Mouse (Mus musculus) kidney, embryonic 14.5 days (tissue): ENCODE data around the gene Fam69b. TPM values are rescaled to one million over a fixed set of nuclear protein-coding genes. Genes with fewer than 3 reads are reported as not detected.
"Not testable (repeated sequence)": the region's sequence is repeated elsewhere in the genome, so short reads cannot be mapped to it uniquely, and the experiment has no call there.

ENCODE experiments used
- ATAC-seq: fragments of 200-750 bp; cut with Nextera tagmentation; 2 replicates; pipeline ENCODE4 v1.8.0; 2017; ENCODE audit warnings: moderate number of reproducible peaks, mild to moderate bottlenecking, moderate TSS enrichment, moderate library complexity; ENCODE audit not compliant: low FRiP score, low TSS enrichment
- H3K27ac ChIP-seq: fragments of 300-500 bp; sonication (generic); 2 replicates; pipeline ENCODE4 v1.5.1; 2014; ENCODE audit warnings: low read depth, mild to moderate bottlenecking, low read length, moderate library complexity, mixed read lengths
- H3K27me3 ChIP-seq: fragments of 300-500 bp; sonication (generic); 2 replicates; pipeline ENCODE4 v1.6.1; 2014; ENCODE audit warnings: mild to moderate bottlenecking, low read length; ENCODE audit not compliant: control insufficient read depth, insufficient read depth
- H3K36me3 ChIP-seq: fragments of 300-500 bp; sonication (generic); 2 replicates; pipeline ENCODE4 v1.6.1; 2014; ENCODE audit warnings: low read length, mixed read lengths; ENCODE audit not compliant: control insufficient read depth, insufficient read depth
- H3K4me1 ChIP-seq: fragments of 300-500 bp; sonication (generic); 2 replicates; pipeline ENCODE4 v1.6.1; 2014; ENCODE audit warnings: low read length, mixed read lengths; ENCODE audit not compliant: control insufficient read depth, insufficient read depth
- H3K4me2 ChIP-seq: fragments of 300-500 bp; sonication (generic); replicated peaks from 2 replicates; pipeline ENCODE4 v1.6.1; 2014; ENCODE audit warnings: low read depth, mild to moderate bottlenecking, low read length
- H3K4me3 ChIP-seq: fragments of 300-500 bp; sonication (generic); 2 replicates; pipeline ENCODE4 v1.5.1; 2014; ENCODE audit warnings: mild to moderate bottlenecking, low read length
- H3K9ac ChIP-seq: fragments of 300-500 bp; sonication (generic); 2 replicates; pipeline ENCODE4 v1.6.1; 2014; ENCODE audit warnings: low read depth, mild to moderate bottlenecking, low read length, moderate library complexity
- H3K9me3 ChIP-seq: fragments of 300-500 bp; sonication (generic); 2 replicates; pipeline ENCODE4 v1.6.1; 2016; ENCODE audit warnings: low read length; ENCODE audit not compliant: control insufficient read depth
- WGBS: fragments of 180-500 bp; shearing (Covaris S2); extraction: QIAGEN DNeasy Blood & Tissue Kit; methylation state at CpG from one replicate; pipeline ENCODE4 v1.1.7; 2014; 5-methylcytosine and 5-hydroxymethylcytosine counted together
- polyA plus RNA-seq: library from polyadenylated mRNA; unstranded; fragments of >200 nt; fragmentation: Nextera tagmentation; extraction: Ambion mirVana; gene quantifications from 2 replicates; pipeline ENCODE4 v1.2.1, GENCODE M21; 2014

Gene Fam69b
- polyA plus RNA-seq, 1 experiment from 2014 or later, result 39.1 TPM

GRCm38 (mm10) chr2:26654687-26655086, 26.4 kb downstream of the Fam69b start:
- no peak for ATAC-seq
- Histone ChIP-seq H3K4me3 (no peak overlapping the region), H3K27ac (no peak overlapping the region), H3K9me3 (no peaks in the 10 kb centered on the region), H3K36me3 (no peaks in the 10 kb centered on the region), H3K9ac (no peak overlapping the region), H3K4me2 (no peak overlapping the region), H3K4me1 (no peaks in the 10 kb centered on the region), H3K27me3 (no peaks in the 10 kb centered on the region)
- WGBS, result 54% methylated on average over 1 of the region's 1 CpGs

- WGBS, result 97% methylated on average over 2 of the region's 2 CpGs
- Histone ChIP-seq H3K27ac (no peak overlapping the region), H3K9ac (no peak overlapping the region), H3K9me3 (no peaks in the 10 kb centered on the region), H3K4me2 (no peak overlapping the region), H3K36me3 (no peaks in the 10 kb centered on the region), H3K27me3 (no peaks in the 10 kb centered on the region), H3K4me1 (0 out of 2 replicates have a peak, but pooled peaks cover 5% of the 10 kb centered on the region), H3K4me3 (no peak overlapping the region)
- no peak for ATAC-seq
These were observed 29.2 kb downstream of the Fam69b start for GRCm38 (mm10) chr2:26657426-26657825.

GRCm38 (mm10) chr2:26661143-26661752, 33.0 kb downstream of the Fam69b start:
- H3K4me3 ChIP-seq, result peak overlapping the region; percentile 34
- H3K9ac ChIP-seq, result no peak overlapping the region
- ATAC-seq, result peak; percentile 49; the same call in 1 of the 2 replicates
- H3K27ac ChIP-seq, result no peak overlapping the region
- WGBS, result 1% methylated on average over 17 of the region's 20 CpGs
- H3K27me3 ChIP-seq, result no peaks in the 10 kb centered on the region
- 0 out of 2 replicates have a peak, but pooled peaks cover 5% of the 10 kb centered on the region for H3K4me1 ChIP-seq
- no peaks in the 10 kb centered on the region for H3K9me3 ChIP-seq
- H3K4me2 ChIP-seq, result peak overlapping the region; percentile 65
- H3K36me3 ChIP-seq, result no peaks in the 10 kb centered on the region

GRCm38 (mm10) chr2:26661768-26662508, 33.7 kb downstream of the Fam69b start:
- no peak overlapping the region for H3K27ac ChIP-seq
- no peaks in the 10 kb centered on the region for H3K9me3 ChIP-seq
- H3K27me3 ChIP-seq, result no peaks in the 10 kb centered on the region
- 0 out of 2 replicates have a peak, but pooled peaks cover 5% of the 10 kb centered on the region for H3K4me1 ChIP-seq
- peak overlapping the region; percentile 34 for H3K4me3 ChIP-seq
- 44% methylated on average over 29 of the region's 29 CpGs for WGBS
- H3K9ac ChIP-seq, result no peak overlapping the region
- peak overlapping the region; percentile 65 for H3K4me2 ChIP-seq
- H3K36me3 ChIP-seq, result no peaks in the 10 kb centered on the region
- peak; percentile 60; the same call in 1 of the 2 replicates for ATAC-seq

GRCm38 (mm10) chr2:26662509-26662882, 34.2 kb downstream of the Fam69b start:
- Histone ChIP-seq H3K27me3 (no peaks in the 10 kb centered on the region), H3K4me2 (no peak overlapping the region), H3K9me3 (no peaks in the 10 kb centered on the region), H3K9ac (no peak overlapping the region), H3K36me3 (no peaks in the 10 kb centered on the region), H3K4me1 (0 out of 2 replicates have a peak, but pooled peaks cover 5% of the 10 kb centered on the region), H3K4me3 (no peak overlapping the region), H3K27ac (no peak overlapping the region)
- no peak for ATAC-seq
- 76% methylated on average over 13 of the region's 13 CpGs for WGBS

GRCm38 (mm10) chr2:26663112-26663511, 34.9 kb downstream of the Fam69b start:
- no peak overlapping the region for H3K4me3 ChIP-seq
- no peak overlapping the region for H3K4me2 ChIP-seq
- 0 out of 2 replicates have a peak, but pooled peaks cover 5% of the 10 kb centered on the region for H3K4me1 ChIP-seq
- H3K27me3 ChIP-seq, result no peaks in the 10 kb centered on the region
- no peaks in the 10 kb centered on the region for H3K9me3 ChIP-seq
- H3K36me3 ChIP-seq, result no peaks in the 10 kb centered on the region
- 81% methylated on average over 10 of the region's 10 CpGs for WGBS
- no peak for ATAC-seq
- H3K9ac ChIP-seq, result no peak overlapping the region
- H3K27ac ChIP-seq, result no peak overlapping the region

- not testable (repeated sequence) for H3K4me2 ChIP-seq, H3K4me3 ChIP-seq, H3K9ac ChIP-seq, H3K27ac ChIP-seq, ATAC-seq, H3K36me3 ChIP-seq, H3K4me1 ChIP-seq, H3K9me3 ChIP-seq, H3K27me3 ChIP-seq
- WGBS, result 80% methylated on average over 1 of the region's 1 CpGs
These were observed 35.3 kb downstream of the Fam69b start for GRCm38 (mm10) chr2:26663551-26663950.

- no peaks in the 10 kb centered on the region for H3K27me3 ChIP-seq
- no peaks in the 10 kb centered on the region for H3K9me3 ChIP-seq
- no peaks in the 10 kb centered on the region for H3K36me3 ChIP-seq
- no peaks in the 10 kb centered on the region for H3K4me1 ChIP-seq
- no peak overlapping the region for H3K9ac ChIP-seq
- no peak overlapping the region for H3K27ac ChIP-seq
- ATAC-seq, result no peak
- H3K4me2 ChIP-seq, result no peak overlapping the region
- no peak overlapping the region for H3K4me3 ChIP-seq
These were observed 40.5 kb downstream of the Fam69b start for GRCm38 (mm10) chr2:26668746-26669145.

- no peaks in the 10 kb centered on the region for H3K9me3 ChIP-seq
- WGBS, result 83% methylated on average over 3 of the region's 3 CpGs
- no peak for ATAC-seq
- no peaks in the 10 kb centered on the region for H3K27me3 ChIP-seq
- no peak within 1 kb of the TSS for H3K4me2 ChIP-seq
- H3K4me3 ChIP-seq, result no peak within 1 kb of the TSS
- no peak within 1 kb of the TSS for H3K27ac ChIP-seq
- no peaks in the 10 kb centered on the region for H3K4me1 ChIP-seq
- no peak within 1 kb of the TSS for H3K9ac ChIP-seq
- H3K36me3 ChIP-seq, result no peaks in the 10 kb centered on the region
These were observed 42.9 kb downstream of the Fam69b start, which contains the start of gene Lcn4 for GRCm38 (mm10) chr2:26671182-26671581. Gene Lcn4 (minus strand): TSS chr2:26671282.
